ENCODE assay signal across 18 mouse cellular contexts in the genomic region with DNA sequence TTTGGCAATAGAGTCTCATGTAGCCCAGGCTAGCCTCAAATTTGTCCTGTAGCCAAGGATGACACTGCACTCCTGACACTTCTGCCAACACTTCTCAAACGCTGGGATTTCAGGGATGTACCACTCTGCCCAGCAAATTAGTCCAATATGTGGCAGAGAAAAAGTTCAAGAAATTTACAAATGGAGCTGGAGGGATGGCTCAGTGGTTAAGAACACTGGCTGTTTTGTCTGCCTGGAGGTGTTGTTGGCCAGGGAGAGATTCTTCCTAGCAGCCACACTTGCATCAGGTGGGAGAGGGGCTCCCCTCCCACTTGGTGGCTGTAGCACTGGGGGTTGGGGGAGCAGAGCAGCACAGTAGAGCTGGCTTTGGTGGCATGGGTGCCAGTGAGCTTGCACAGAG. TPM values are rescaled to one million over a fixed set of nuclear protein-coding genes. Genes with fewer than 3 reads are reported as not detected.
DNase-seq lines count a peak whose midpoint lies in the region; TF ChIP-seq lines count a peak whose summit lies in the region.
"Had no signal": no experiment of that assay in that cellular context is flagged by ENCODE, and none has a peak within 500 bp of the region (broad histone marks: within the 10 kb centered on the region; RNA-seq: fewer than 3 reads in every experiment).

No protein-coding gene starts in this region.

- intact Hi-C loops in gastrocnemius, adult 2 months (cut with DNase I), result no loop called here
- intact Hi-C loops in left cerebral cortex, postnatal 10 days (cut with DNase I), result no loop called here

- peak overlapping the region; percentile 97 for H3K27ac ChIP-seq in gastrocnemius, adult 2 months

- H3K4me3 ChIP-seq in gastrocnemius, adult 2 months, result peak overlapping the region; percentile 72

- peak; percentile 38 for DNase-seq in gastrocnemius, adult 2 months
- DNase-seq in gastrocnemius, adult 8-10 months (ENCODE audit: low spot score in 2 of 2), result no peak
- DNase-seq in 3T3-L1 (ENCODE audit: low read depth, low spot score) (peak; percentile 70), NIH3T3 (ENCODE audit: low read depth) (peak; percentile 78)
- no peak for DNase-seq in left cerebral cortex, postnatal 10 days (ENCODE audit: extremely low spot score in 1 of 2, low spot score in 2 of 2)
- no peak for DNase-seq in ovary, adult 18-20 months (ENCODE audit: low spot score)
- DNase-seq: adrenal gland, adult 2 months; adrenal gland, adult 8-10 months; adrenal gland, postnatal 10 days; adrenal gland, postnatal 14 days; adrenal gland, postnatal 25 days; adrenal gland, postnatal 36 days; B cell, adult 2 months; cerebellum, adult 11 months; cerebellum, adult 11-12 months; cerebellum, adult 18-20 months; cerebellum, adult 2 months; cerebellum, adult 8-10 months had no signal

- TF ChIP-seq CTCF in gastrocnemius, adult 2 months (IDR thresholded peaks at IDR 0.05), result no peak

RNA-seq across cellular contexts. Expression of gene Ryr1, which starts 5.5 kb away (rescaled TPM):
- 1,000 to 10,000 TPM; 1,499 to 2,077 TPM for total RNA-seq in gastrocnemius, adult 2 months (2021)
- total RNA-seq in gastrocnemius, adult 8-10 months (2022), result 1,000 to 10,000 TPM; 1,847 to 2,398 (median 2,093) TPM
- total RNA-seq in left cerebral cortex, postnatal 10 days (2021), result 1 to 10 TPM; 6.7 to 7.0 TPM

RNA-seq across cellular contexts. Expression of gene Rasgrp4, which starts 15.1 kb away (rescaled TPM):
- under 1 TPM; 0.61 to 0.84 TPM for total RNA-seq in gastrocnemius, adult 2 months (2021)
- total RNA-seq in gastrocnemius, adult 8-10 months (2022), result under 1 TPM; 0.24 to 0.67 (median 0.37) TPM
- 1 to 10 TPM; 1.8 to 2.1 TPM for total RNA-seq in left cerebral cortex, postnatal 10 days (2021)

RNA-seq across cellular contexts. Expression of gene Fam98c, which starts 36.5 kb away (rescaled TPM):
- 10 to 100 TPM; 10.2 to 11.5 TPM for total RNA-seq in gastrocnemius, adult 2 months (2021)
- total RNA-seq in gastrocnemius, adult 8-10 months (2022), result 10 to 100 TPM in 3 of 4 experiments, 1 to 10 TPM in 1; 9.9 to 11.0 (median 10.5) TPM
- 10 to 100 TPM; 25.1 to 26.0 TPM for total RNA-seq in left cerebral cortex, postnatal 10 days (2021)

RNA-seq across cellular contexts. Expression of gene Ggn, which starts 50.5 kb away (rescaled TPM):
- total RNA-seq in gastrocnemius, adult 2 months (2021), result under 1 TPM; 0.14 to 0.20 TPM
- under 1 TPM in 3 of 4 experiments, not detected in 1; 0.21 to 0.25 (median 0.24) TPM for total RNA-seq in gastrocnemius, adult 8-10 months (2022)
- total RNA-seq in left cerebral cortex, postnatal 10 days (2021), result under 1 TPM; 0.58 to 0.65 TPM

RNA-seq across cellular contexts. Expression of gene Spred3, which starts 50.7 kb away (rescaled TPM):
- 1 to 10 TPM; 1.0 to 1.6 TPM for total RNA-seq in gastrocnemius, adult 2 months (2021)
- total RNA-seq in gastrocnemius, adult 8-10 months (2022), result 1 to 10 TPM; 1.6 to 3.6 (median 2.6) TPM
- total RNA-seq in left cerebral cortex, postnatal 10 days (2021), result 10 to 100 TPM; 37.9 TPM

Comparison
In these comparisons a context has a peak if more than half of its experiments do, and no peak if none do; other contexts are left out.
1. DNase-seq: peak in gastrocnemius, adult 2 months (single experiment), 3T3-L1 (single experiment) and NIH3T3 (single experiment); none in gastrocnemius, adult 8-10 months (0 of 2), left cerebral cortex, postnatal 10 days (0 of 2) and ovary, adult 18-20 months (single experiment).
2. RNA of gene Ryr1, which starts 5.5 kb away (total RNA-seq): 1,847 to 2,398 TPM in gastrocnemius, adult 8-10 months and 1,499 to 2,077 TPM in gastrocnemius, adult 2 months; 6.7 to 7.0 TPM in left cerebral cortex, postnatal 10 days; every median in the first group is over 100 times any median in the second.